Mouse (Mus musculus) adrenal gland, adult 2 months (tissue): ENCODE measurements around the gene E2f7. TPM values are rescaled to one million over a fixed set of nuclear protein-coding genes. Genes with fewer than 3 reads are reported as not detected.

Source experiments
- DNase-seq: peaks from one replicate; pipeline ENCODE4 v3.0.0; 2021
- polyA plus RNA-seq: library from polyadenylated mRNA; depleted of rRNA; stranded (reverse); fragments of >200 nt; gene quantifications from 2 replicates; pipeline ENCODE4 v1.2.3, GENCODE M21; 2012
- total RNA-seq, 2 experiments: library from RNA; stranded (reverse); gene quantifications; 2 replicates each; pipeline ENCODE4 v1.2.3; 2021

The E2f7 gene
- total and polyA plus RNA-seq, 3 experiments = 1.4 to 2.0 (median 1.4) TPM

DNA sequence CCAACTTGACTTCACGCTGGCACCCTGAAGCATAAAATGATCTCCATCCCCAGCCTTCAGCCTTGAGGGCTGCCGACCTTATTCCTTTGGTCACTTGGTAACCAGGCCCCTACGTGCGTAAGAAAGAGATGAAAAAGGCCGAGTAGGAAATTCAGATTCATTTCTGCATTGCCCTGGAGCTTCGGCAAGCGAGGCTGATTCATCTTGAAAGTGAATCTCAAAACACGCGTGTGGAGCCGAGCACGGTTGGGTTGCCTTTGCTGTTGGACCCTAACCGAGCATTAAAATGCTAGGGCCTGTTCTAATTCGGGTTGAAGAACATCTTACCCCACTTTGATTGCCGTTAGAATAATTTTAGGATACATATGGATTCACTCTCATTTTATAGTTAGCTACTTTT, 28.6 kb downstream of the E2f7 start:
- no peak for DNase-seq

DNA sequence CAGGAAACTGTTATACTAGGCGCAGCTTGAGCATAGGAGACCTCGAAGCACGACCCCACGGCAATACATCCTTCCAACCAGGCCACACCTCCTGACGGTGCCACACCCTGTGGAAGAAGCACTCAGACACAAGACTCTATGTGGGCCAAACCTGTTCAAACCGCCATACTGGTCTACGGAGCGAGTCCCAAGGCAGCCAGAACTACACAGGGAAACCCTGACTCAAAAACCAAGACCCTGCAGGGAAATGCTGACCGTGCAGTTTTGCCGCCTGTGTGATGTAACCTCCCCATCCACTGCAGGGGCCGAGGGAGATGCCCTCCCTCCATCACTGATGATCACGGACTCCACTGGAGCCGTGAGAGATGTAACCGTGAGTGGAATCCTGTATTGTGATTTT, 36.5 kb downstream of the E2f7 start:
- no peak for DNase-seq

DNA sequence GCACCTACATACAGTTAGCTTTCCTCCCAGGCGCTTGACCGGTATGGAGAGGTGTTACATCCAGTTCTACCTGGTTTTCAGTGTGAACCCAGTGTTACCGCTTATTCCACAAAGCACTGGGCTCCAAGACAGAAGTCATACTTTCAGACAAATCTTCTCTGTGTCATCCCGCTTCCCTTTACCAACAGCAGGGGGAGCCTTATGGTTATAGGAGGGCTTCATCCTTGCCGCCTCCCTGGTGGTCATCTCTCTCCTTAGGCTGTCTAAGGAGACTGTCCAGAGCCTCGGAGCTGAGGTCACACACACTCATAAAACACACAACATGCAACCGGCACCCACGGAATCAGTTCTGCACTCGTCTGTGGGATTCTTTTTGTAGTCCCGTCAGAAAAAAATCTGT, 37.4 kb downstream of the E2f7 start:
- no peak for DNase-seq

DNA sequence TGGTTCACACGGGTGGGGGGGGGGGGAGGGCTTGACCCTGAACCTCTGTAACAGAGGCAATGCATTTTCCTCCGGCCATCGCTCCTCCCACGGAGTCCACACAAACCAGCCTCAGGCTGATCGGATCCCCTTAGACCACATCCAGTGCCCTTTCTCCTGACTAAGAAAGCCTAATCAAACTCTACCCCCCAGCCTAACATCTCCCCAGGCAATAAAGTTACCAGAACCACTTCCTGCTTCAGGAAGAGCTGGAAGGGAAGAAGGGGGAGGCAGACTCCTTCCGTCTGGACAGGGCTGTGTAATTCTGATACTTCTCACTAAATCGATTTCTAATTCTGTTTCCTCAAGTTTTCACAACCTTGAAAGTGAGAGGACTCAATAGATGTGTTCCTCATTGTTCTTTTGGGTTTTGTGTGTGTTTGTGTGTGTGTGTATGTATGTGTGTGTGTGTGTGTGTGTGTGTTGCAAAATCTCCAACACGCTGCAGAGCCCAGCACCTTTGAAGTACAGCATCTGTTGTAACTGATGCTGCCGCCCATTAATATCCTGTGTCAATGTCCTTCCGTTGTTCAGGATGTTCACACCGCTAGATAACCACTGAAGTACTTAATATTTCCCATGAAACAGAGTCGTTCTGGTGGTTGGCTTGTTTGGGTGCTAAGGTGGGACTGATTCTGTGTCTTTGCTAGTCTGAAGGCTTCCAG, 43.0 kb downstream of the E2f7 start:
- DNase-seq = no peak

DNA sequence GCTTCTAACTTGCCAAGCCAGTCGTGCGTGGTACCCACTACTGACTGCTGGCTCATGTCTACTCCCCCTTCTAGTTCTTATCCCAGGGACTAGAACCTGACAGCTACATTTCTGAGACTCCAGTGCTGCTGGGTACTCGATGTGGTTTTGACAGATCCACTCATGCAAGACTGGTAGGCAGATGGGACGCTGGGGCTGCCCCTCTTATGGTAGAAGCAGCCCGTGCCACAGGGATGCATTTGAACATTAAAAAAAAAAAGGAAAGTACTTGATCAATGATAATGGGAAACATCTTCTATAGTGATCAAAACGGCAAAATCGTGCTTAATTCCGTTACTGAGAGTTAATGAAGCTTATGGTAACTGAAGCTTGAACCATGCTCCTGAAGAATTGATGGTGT, 44.4 kb downstream of the E2f7 start:
- DNase-seq = no peak

DNA sequence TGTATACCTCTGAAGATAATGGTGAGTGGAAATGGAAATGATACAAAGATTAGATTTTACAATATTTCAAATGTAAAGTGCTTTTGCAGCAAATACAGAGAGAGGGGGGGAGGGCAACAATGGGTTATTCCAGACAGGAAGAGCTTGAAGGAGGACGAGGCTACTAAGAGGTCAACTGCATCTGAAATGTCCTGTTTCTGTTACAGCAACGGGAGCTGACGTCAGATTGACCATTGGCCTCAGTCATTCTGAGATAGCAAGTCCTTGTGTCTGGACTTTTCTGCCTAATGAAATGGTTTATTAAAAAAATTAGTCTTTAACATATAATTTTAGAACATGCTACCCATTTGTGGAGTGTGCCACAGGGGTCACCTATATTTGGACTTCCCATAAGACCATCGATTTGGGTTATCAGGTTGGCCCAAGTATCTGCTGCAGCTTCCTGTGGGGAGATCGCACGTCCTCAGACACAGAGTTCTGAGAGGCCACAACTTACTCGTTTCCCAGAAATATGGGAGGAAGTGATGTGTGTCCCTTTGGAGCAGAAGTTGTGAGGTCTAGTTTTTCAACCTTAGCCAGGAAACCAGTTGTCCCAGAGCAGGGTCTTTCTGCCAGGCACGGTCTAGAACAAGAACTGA, 48.0 kb downstream of the E2f7 start:
- DNase-seq = no peak

DNA sequence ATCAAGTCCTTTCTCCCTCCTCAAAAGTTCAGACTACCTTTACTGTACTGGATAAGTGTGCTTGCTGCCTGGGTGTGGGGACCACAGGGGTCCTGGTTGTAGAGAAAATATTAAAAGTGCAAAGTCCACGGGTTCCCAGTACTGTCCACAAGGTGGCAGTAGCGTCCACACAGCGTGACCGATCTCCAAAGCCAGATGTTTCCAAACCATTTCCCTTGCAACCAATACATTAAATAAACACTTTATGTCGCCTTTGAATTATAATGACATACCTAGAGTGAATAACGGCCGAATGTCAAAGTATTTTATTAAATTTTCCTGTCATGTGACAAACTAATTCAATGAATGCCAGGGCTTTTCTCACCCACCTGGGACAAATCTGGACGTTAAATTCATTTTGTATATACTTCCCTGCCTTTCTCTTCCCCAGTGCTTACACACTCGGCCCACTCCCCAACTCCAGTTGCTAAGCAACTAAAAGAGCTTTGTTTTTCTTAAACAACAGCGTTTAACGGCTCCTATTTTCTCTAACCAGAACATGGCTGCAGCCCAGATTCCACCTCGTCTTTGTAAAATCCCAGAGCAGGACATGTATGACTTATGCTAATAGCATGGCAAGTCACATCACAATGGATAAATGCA, 49.4 kb downstream of the E2f7 start:
- peak; percentile 31 for DNase-seq

DNA sequence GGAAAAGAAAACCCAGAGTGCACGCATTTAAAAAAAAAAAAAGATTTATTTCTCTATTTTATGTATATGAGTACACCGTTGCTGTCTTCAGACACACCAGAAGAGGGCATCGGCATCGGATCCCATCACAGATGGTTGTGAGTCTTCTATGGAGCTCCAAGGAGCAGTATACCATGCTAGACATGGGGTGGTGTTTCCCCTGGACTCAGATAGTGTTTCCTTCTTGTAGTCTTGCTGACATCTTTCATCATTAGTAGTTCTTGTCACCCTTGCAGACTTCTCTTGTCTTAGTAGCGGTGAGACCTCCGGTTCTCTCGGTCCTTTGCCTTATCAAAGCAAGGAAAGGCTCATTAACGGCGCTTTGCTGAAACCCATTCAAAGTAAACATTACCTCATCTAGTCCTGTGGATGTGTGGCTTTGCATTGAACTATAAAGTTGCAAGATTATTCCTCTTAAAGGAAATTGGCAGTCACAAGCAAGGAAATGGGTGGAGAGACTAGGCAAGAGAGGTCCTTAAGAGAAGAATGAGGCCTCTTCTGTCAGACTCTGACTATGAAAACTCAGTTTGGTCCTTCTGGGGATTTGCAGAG, 50.1 kb downstream of the E2f7 start:
- no peak for DNase-seq

DNA sequence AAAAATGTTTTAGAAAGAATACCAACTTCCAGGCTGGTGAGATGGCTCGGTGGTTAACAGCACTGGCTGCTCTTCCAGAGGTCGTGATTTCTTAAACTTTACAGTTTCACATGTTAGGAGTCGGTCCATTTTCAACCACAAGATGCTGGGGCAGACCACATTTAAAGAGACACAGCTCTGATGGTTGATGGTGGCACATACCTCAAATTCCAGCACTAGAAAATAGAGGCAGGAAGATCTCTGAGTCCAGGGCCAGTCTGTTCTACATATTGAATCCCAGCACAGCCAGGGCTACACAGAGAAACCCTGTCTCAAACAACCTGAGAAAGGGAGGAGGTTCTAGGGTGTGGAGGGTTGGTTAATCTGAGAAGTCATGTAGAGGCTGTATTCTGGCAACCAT, 56.1 kb downstream of the E2f7 start:
- no peak for DNase-seq

DNA sequence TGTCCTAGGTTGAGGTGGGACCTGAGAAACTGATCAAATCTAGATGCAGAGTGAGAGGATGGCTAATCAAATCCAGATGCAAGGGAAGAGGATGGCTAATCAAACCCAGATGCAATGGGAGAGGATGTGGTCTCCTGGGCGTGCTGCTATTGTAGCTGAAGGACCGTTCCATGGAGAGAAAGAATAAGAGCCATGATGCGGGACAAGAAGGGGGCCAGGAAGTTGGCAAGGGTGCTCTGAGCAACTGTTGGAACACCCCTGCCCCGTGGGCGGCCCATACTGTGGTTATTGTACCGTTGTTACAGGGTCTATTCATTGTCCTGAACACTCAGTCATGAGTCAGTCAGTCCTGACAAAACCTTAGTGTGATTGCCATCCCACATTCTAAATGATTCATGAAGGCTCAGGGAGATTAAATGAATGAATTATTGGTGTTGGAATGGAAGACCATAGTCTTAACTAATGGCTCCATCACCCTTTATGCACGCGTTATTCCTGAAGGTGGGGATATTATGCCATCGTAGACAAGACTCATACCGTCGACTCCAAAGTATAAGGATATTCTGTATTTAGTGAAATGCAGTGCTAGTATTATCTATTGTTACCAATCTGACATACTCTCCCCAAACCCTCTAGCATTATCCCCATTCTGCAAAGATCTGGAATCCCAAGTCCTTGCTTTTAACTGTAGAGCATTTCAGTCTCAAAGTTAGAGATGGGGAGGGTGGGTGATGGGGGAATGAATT, 59.2 kb downstream of the E2f7 start:
- DNase-seq = no peak

DNA sequence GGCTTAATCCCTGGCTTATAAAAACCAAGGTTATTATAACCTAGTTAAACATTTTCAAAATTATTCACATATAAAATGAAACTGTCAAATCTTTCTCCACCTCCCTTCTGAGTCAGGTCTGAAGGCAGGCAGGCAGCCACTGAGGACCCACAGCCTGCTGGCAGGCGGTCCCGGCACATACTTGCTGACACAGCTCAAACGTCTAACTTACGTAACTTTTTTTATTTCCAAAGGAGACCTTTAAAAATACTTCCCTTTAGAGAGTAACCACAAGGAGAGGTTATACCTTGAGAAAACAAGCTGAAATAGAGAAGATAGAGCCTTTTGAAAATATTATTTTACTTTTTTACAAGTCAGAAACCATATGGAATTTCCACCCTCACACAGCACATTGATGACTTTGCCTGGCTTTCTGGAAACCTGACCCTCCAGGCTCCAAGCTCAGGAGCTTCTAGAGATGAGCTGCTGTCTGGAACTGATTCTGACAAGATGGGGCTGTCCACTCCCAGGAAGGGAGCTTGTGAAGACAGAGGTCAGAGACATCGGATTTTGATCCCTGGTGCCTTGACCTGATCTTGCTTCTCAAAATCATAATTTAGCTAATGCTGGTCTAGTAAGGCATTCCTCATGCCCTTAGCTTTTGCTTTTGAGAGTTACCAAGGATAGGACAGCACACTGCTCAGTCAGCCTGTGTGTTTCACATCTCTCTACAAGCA, 59.9 kb downstream of the E2f7 start:
- DNase-seq = peak; percentile 31

DNA sequence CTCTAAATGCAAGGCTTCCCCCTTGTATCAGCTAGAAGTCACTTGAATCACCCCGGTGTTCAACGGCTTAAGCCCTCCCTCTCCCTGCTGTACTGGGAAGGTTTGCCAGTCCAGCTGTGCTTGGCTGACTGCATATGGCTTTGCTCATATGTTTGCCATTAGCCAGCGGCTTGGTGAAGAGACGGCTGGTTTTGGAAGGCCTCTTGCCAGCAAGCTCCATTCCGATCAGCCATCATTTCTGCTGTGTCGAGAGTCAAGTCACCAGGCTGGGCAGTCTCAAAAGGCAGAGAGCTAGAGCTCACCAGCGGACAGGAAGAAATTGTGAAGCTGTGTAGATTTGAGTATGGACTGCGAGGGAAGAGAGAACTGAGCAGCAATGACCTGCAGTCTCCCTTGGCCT, 61.2 kb downstream of the E2f7 start:
- DNase-seq = no peak

DNA sequence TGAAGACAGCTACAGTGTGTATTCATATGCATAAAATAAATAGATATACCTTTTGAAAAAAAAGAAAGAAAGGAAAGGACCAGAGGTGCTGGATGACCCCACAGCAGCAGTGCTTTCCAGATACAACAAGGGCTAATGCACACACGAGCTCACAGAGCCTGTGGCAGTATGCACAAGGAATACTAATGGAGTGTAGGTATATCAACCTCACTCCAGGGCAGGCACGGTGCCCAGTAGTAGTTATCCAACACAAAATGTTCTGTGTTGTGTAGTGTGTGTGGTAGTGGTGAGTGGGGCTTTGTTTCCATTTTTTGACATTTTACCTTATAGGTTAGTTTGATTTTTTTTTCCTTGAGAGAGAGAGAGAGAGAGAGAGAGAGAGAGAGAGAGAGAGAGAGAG, 65.3 kb downstream of the E2f7 start:
- DNase-seq = no peak

DNA sequence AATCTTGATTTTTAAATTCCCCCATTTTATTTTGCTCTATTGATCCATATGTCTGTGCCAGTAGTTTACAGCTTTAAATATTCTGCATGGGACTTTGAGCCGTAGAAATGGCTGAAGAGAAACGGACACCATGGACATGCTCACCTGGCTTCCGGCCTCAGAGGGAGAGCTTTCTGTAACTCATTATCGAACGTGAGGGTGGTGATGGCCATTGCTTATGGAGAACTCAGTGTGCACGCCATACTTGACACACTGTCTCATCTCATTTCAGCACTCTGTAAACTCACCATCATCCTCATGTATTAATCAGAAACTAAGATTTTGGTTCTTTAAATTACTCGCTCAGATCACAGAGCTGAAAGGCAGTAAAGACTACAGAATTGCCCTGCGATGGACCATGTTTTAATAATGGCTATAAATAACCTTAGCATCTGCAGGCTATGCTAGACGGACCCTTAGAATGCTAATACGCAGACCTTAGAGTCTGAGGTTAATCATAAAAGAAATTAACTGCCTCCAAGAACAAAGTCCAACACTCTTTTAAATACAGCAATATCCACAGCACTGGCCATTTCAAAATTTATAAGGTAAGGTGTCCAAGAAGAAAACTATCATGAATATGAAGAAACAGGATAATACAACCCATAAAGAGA, 66.1 kb downstream of the E2f7 start:
- no peak for DNase-seq

DNA sequence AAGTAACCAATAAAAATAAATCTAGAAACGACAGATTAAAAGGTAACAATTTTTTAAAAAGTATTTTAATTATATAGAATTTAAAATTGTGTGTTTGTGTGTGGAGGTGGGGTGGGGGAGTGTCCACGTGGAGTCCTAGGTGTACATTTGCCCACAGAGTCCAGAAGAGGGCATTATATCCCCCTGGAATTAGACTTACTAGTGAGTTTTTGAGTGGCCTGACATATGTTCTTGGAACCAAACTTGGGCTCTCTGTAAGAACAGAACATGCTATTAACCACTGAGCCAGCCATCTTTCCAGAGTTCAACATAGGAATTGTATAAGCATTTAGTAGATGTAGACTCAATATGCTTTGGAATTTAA, 66.6 kb downstream of the E2f7 start:
- DNase-seq = no peak

DNA sequence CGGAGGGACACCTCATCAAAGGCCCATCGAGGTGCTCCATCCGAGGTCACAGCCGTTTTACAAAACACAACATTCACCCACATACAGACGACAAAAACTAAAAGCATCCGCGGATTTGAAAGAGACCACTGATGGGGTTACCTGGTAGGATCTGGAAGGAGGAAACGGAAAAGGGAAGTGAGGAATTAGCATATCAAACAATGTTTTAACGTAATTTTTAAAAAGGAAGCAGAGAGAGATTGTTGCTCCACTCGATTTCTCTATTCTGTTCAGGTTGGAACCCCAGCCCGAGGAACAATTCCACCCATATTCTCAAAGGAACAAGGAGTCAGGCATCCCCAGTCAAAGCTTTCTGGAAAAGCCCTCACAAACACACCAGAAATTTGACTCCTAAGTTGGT, 75.9 kb downstream of the E2f7 start:
- no peak for DNase-seq

DNA sequence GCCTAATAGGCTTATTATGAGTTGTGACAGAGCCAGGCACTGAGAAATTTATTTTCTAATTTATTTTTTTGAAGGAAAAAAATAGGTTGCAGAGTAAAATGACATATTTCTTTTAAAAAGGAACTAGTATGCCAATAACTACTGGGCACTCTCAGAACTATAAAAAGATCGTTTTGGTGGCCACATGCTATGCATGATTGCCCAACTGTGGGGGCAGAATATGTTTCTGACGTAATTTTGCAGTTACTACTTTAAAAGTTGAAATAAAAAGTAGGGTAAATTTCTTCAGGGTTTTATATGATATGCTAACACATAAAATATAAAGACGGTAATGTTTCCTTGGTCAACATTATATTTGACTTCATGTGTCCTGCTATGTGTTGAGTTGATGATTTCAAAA, 76.5 kb downstream of the E2f7 start:
- DNase-seq = no peak

DNA sequence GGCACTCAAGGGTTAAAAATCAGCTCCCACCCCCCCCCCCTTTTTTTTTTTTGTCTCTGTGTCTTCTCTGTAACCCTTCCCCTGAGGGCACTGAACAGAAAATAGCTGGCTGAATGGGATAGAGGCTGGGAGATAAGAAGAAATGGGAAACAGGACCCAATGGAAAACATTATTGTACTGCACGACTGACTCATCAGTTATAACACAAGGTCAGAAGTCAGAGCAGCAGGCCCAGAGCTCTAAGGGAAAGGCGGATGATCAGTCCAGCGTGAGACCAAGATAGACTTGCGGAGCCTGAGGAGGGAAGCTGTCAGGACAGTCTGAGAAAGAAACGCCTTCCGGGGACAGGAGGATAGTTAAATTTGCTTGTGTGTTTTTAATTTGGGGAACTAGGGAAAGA, 87.1 kb downstream of the E2f7 start:
- peak; percentile 56 for DNase-seq

DNA sequence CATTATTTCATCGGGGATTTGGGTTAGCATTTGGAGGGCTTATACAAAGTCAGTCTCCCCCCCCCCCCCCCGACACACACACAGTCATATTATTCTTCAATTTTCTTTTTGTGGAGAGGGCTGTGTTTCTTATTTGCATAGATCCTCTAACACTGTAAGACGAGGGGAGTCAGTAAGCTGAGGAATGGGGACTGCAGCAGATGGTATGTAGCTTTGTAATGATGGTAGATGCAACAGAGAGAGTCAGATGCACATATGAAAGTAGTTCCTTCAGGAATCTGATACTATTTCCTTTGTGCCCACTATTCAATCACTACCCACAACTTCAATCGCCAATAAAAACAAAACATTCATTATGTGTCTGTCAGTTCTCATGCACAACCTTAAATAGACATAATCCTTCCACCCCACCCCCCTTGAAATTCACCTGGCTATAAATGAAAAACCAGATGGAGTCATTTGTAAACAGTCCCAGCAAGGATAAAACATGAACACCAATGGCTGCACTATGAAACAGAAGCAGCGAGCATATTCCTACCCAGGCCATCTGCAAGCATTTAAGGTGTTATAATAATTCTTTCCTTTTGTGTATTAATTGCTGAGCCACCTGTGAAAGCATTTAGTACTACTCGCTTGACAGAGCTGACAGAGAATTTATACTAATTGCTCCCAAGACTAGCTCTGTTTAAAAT, 90.0 kb downstream of the E2f7 start:
- no peak for DNase-seq
